Mouse (Mus musculus) embryonic facial prominence, embryonic 14.5 days (tissue): ENCODE results near the gene Abca8a. TPM values are rescaled to one million over a fixed set of nuclear protein-coding genes. Genes with fewer than 3 reads are reported as not detected.
A peak's percentile ranks its signal among the peaks of the same experiment; 100 is the strongest.

Experiments
- ATAC-seq: fragments of 200-750 bp; cut with Nextera tagmentation; 2 replicates; pipeline ENCODE4 v1.8.0; 2017; ENCODE audit warnings: low read depth, moderate number of reproducible peaks, moderate TSS enrichment
- DNase-seq: peaks from one replicate; pipeline ENCODE4 v3.0.0-alpha.2; 2015; ENCODE audit warnings: low spot score
- H3K27ac ChIP-seq: fragments of 300-500 bp; sonication (generic); replicated peaks from 2 replicates; pipeline ENCODE4 v1.5.1; 2014; ENCODE audit warnings: low read depth, mild to moderate bottlenecking, low read length, moderate library complexity
- H3K27me3 ChIP-seq: fragments of 300-500 bp; sonication (generic); replicated peaks from 2 replicates; pipeline ENCODE4 v1.6.1; 2014; ENCODE audit warnings: low read length; ENCODE audit not compliant: control insufficient read depth, insufficient read depth
- H3K36me3 ChIP-seq: fragments of 300-500 bp; sonication (generic); 2 replicates; pipeline ENCODE4 v1.6.1; 2014; ENCODE audit warnings: low read length, mixed read lengths; ENCODE audit not compliant: control insufficient read depth, insufficient read depth
- H3K4me1 ChIP-seq: fragments of 300-500 bp; sonication (generic); 2 replicates; pipeline ENCODE4 v1.6.1; 2014; ENCODE audit warnings: antibody characterized with exemption, low read length; ENCODE audit not compliant: control insufficient read depth, insufficient read depth
- H3K4me2 ChIP-seq: fragments of 300-500 bp; sonication (generic); 2 replicates; pipeline ENCODE4 v1.6.1; 2014; ENCODE audit warnings: low read depth, mild to moderate bottlenecking, low read length, moderate library complexity, mixed read lengths
- H3K4me3 ChIP-seq: fragments of 300-500 bp; sonication (generic); 2 replicates; pipeline ENCODE4 v1.5.1; 2014; ENCODE audit warnings: low read depth, mild to moderate bottlenecking, low read length
- H3K9ac ChIP-seq: fragments of 300-500 bp; sonication (generic); 2 replicates; pipeline ENCODE4 v1.6.1; 2014; ENCODE audit warnings: low read depth, mild to moderate bottlenecking, low read length, moderate library complexity, mixed read lengths
- H3K9me3 ChIP-seq: fragments of 300-500 bp; sonication (generic); 2 replicates; pipeline ENCODE4 v1.6.1; 2016; ENCODE audit warnings: low read length; ENCODE audit not compliant: control insufficient read depth
- WGBS: fragments of 180-500 bp; shearing (Covaris S2); extraction: QIAGEN DNeasy Blood & Tissue Kit; methylation state at CpG from one replicate; pipeline ENCODE4 v1.1.7; 2014; 5-methylcytosine and 5-hydroxymethylcytosine counted together
- polyA plus RNA-seq: library from polyadenylated mRNA; unstranded; fragments of >200 nt; fragmentation: Nextera tagmentation; extraction: Ambion mirVana; gene quantifications from 2 replicates; pipeline ENCODE4 v1.2.1, GENCODE M21; 2014

The Abca8a gene
- polyA plus RNA-seq = 13.1 and 17.9 TPM in 2 replicates

DNA sequence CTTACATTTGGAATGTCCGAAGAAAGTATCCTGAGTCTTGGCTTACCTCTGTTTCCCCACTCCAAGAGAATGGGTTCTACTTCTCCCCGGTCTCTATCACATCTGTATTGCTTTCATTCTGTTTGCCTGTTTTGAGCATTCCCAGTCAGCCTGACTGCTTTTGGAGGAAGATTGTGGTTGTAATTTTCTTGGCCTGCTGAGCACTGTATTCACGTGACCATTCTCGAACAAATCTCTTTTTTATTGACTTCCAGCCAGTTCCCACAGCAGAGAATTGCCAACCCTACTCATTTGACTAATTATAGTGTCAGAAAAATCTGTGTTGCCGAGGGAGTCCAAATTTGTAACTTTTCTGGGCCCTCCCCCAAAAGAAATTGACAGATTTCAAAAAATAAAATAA lies at the start of gene Abca8a:
TSS of gene Abca8a (minus strand) at position 121 of the 400 bp plus-strand sequence.
- 0 out of 2 replicates have a peak, but pooled peaks cover 4% of the 10 kb centered on the region for H3K9me3 ChIP-seq
- H3K9ac ChIP-seq = no peak within 1 kb of the TSS
- peak; percentile 69 for DNase-seq
- 50% methylated on average over 5 of the region's 5 CpGs for WGBS
- H3K4me2 ChIP-seq = peak within 1 kb of the TSS; percentile 25
- H3K4me3 ChIP-seq = no peak within 1 kb of the TSS
- H3K36me3 ChIP-seq = no peaks in the 10 kb centered on the region
- no peak for ATAC-seq
- H3K27ac ChIP-seq = peak within 1 kb of the TSS; percentile 74
- H3K27me3 ChIP-seq = no peaks in the 10 kb centered on the region
- H3K4me1 ChIP-seq = no peaks in the 10 kb centered on the region

DNA sequence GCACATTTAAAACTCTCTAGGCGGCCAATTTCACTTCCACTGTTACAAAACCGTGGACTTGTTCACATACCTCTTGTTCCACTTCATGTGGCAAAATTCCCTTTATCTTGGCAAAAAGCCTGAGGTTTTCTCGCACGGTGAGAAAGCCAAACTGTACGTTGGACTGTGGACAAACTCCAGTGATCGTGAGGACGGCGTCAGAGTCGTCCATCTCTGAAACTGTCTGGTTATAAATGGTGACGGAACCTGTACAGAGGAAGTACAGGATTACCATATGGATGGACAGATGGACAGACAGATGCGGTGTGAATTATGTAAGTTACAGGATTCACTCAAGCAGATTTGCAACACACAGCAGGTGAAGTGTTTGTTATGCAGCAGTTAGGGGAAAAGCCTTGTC lies 49.6 kb upstream of the Abca8a start:
- 80% methylated on average over 11 of the region's 11 CpGs for WGBS
- Histone ChIP-seq H3K36me3 (peaks cover 19% of the 10 kb centered on the region; the same call in 1 of the 2 replicates), H3K4me3 (no peak overlapping the region), H3K4me2 (no peak overlapping the region), H3K4me1 (no peaks in the 10 kb centered on the region), H3K27ac (no peak overlapping the region), H3K9ac (no peak overlapping the region), H3K27me3 (no peaks in the 10 kb centered on the region), H3K9me3 (no peaks in the 10 kb centered on the region)
- ATAC-seq = no peak
- DNase-seq = no peak

DNA sequence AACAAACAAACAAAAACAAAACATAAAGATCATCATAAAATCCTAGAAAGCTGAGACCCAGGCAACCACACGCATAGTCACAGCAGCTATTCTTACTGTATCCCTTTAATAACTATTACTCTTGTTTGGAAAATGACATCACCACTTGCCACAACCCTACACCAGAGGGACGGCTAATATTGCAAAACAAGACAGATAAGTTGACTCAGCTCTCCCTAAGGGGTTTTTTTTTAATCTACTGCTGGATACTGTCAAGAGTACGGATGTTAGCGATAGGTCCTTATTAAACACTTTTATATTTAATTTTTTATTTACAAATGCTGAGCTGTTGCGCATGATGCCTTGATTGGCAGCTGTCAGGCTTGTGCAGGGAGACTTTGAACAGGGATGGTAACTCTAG lies 35.0 kb upstream of the Abca8a start:
- Histone ChIP-seq H3K9ac (no peak overlapping the region), H3K4me3 (no peak overlapping the region), H3K9me3 (no peaks in the 10 kb centered on the region), H3K36me3 (no peaks in the 10 kb centered on the region), H3K27ac (no peak overlapping the region), H3K4me2 (no peak overlapping the region), H3K27me3 (no peaks in the 10 kb centered on the region), H3K4me1 (no peaks in the 10 kb centered on the region)
- 74% methylated on average over 5 of the region's 5 CpGs for WGBS
- ATAC-seq = no peak
- DNase-seq = no peak

DNA sequence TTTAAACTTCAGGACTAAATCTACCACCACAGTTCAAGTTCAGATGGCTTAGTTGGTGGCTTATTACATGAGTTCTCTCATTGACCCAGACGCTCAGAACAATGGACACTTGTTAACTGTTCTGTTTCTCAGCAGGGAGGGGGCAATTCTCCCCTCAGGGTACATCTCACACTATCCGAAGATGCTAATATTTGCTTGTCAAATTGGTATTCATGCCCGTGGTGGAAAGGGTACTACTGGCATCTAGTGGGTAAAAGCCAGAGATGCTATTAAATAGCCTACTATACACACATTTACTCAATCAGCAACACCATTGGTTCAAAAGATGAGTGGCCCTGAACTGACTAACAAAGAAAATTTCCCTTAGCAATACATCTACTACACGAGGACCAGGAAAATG lies 15.4 kb upstream of the Abca8a start:
- Histone ChIP-seq H3K4me2 (no peak overlapping the region), H3K9ac (no peak overlapping the region), H3K4me1 (no peaks in the 10 kb centered on the region), H3K4me3 (no peak overlapping the region), H3K27me3 (no peaks in the 10 kb centered on the region), H3K27ac (no peak overlapping the region), H3K36me3 (no peaks in the 10 kb centered on the region), H3K9me3 (no peaks in the 10 kb centered on the region)
- ATAC-seq (no peak), DNase-seq (peak; percentile 32)
- 54% methylated on average over 4 of the region's 4 CpGs for WGBS

DNA sequence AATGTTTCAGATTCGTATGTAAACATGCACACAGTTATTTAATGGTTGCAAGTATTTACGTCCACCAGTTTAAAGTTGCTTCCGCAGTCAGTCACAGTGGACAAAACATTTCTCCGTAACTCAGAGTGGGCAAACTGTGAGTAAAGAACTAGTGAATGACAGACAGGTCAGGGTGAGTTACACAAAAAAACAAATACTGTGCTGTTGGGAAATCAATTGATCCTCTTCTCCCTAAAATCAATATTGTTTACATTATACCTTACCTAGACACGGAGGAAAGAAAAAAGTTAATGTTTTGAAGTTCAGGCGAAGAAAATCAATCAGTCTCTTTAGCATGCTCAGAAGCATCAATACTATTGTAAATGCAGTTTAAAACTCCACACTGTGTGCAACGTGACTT lies 5.7 kb upstream of the Abca8a start:
- no peak overlapping the region for H3K9ac ChIP-seq
- no peaks in the 10 kb centered on the region for H3K27me3 ChIP-seq
- H3K9me3 ChIP-seq = no peaks in the 10 kb centered on the region
- 81% methylated on average over 7 of the region's 7 CpGs for WGBS
- peaks cover 5% of the 10 kb centered on the region; the same call in 1 of the 2 replicates for H3K36me3 ChIP-seq
- H3K27ac ChIP-seq = no peak overlapping the region
- DNase-seq = no peak
- H3K4me3 ChIP-seq = no peak overlapping the region
- no peaks in the 10 kb centered on the region for H3K4me1 ChIP-seq
- no peak overlapping the region for H3K4me2 ChIP-seq
- ATAC-seq = no peak

DNA sequence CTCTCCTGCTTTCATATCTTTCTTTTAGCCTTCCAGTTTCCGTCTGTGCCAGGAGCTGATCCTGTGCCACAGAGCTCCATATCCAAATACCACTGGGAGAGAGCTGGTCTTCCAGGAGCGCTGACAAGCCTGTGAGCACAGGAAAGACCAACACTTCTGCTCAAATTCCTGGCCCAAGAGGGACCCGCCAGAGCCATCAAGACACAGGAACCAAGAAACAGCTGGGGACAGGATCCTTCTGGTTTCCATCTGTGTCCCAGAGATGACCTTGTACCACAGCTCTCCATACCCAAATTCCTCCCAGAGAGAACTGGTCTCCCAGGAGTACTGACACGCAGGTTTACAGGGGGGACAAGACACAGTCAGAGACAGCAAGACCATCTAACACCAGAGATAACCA lies 3.1 kb upstream of the Abca8a start:
- Histone ChIP-seq H3K36me3 (no peaks in the 10 kb centered on the region; the same call in 1 of the 2 replicates), H3K27me3 (no peaks in the 10 kb centered on the region), H3K4me1 (no peaks in the 10 kb centered on the region), H3K4me3 (no peak overlapping the region), H3K4me2 (no peak overlapping the region), H3K9ac (no peak overlapping the region), H3K9me3 (no peaks in the 10 kb centered on the region), H3K27ac (no peak overlapping the region)
- DNase-seq (no peak), ATAC-seq (no peak)
- 58% methylated on average over 4 of the region's 4 CpGs for WGBS

DNA sequence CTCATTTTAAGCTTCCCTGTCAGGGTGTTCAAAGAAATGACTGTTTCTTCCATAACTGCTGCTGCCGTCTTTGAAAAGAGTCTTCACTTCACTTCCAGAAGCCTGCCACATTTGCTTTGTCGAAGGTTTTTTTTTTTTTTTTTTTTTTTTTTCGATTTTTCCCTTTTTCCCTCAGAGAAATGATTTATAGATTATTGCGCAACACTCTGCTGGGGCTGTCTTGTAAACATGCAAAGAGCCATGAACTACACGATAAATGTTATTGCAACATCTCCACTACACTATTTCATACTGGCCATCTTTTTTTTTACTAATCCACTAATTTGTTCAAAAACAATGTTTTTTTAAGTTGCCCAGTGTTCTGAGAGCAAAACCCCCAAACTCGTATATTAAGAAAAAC lies 1.7 kb upstream of the Abca8a start:
- Histone ChIP-seq H3K9me3 (0 out of 2 replicates have a peak, but pooled peaks cover under 1% of the 10 kb centered on the region), H3K4me2 (no peak overlapping the region), H3K4me3 (no peak overlapping the region), H3K9ac (no peak overlapping the region), H3K4me1 (no peaks in the 10 kb centered on the region), H3K27ac (no peak overlapping the region), H3K27me3 (no peaks in the 10 kb centered on the region), H3K36me3 (no peaks in the 10 kb centered on the region)
- no peak for DNase-seq
- ATAC-seq = no peak
- 70% methylated on average over 6 of the region's 6 CpGs for WGBS

DNA sequence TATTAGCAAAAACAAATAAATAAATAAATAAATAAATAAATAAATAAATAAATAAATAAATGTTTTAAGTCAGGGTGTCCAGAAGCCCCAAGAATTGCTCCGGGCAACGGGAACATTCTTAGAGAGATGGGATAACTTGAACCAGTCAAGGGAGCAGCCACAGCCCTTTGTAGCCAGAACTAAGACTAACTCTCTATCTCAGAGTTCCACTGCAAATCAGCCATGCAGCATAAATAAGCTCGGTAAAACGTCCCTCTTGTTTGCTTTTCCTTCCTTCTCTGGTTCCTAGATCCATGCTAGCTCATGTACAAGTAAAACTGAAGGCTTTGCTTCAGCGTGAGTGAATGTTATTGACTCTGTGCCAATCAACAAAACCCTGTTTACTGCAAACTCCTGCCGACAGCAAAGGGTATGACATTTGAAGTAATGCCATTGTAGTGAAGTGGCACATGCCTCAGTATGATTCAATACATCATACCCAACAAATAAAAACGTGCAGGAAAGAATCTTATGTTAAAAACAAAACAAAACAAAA lies 865 bp downstream of the Abca8a start:
- Histone ChIP-seq H3K4me1 (no peaks in the 10 kb centered on the region), H3K4me2 (peak overlapping the region; percentile 25), H3K27me3 (no peaks in the 10 kb centered on the region), H3K9me3 (0 out of 2 replicates have a peak, but pooled peaks cover 4% of the 10 kb centered on the region), H3K4me3 (no peak overlapping the region), H3K9ac (no peak overlapping the region), H3K36me3 (no peaks in the 10 kb centered on the region), H3K27ac (peak overlapping the region; percentile 74)
- ATAC-seq = no peak
- WGBS = 55% methylated on average over 7 of the region's 7 CpGs
- peak; percentile 26 for DNase-seq

DNA sequence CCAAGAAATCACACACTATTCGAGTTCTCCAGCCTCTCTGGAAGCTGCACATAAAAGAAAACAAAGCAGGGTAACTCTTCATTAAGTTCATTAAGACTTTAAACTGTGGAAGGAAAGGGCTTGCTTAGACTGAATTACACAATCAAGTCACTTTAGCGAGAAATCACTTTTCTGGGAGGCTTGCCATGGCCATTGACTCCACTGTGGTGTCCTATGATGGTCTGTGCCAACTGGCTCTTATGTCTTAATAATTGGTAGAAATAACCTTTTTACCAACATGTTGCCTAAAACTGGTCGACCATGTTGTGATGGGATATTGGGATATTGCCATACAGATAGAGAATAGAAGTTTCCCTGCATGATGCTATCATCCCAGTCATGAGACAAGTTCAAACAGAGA lies 1.5 kb downstream of the Abca8a start:
- 83% methylated on average over 3 of the region's 3 CpGs for WGBS
- Histone ChIP-seq H3K27ac (no peak overlapping the region), H3K9ac (no peak overlapping the region), H3K27me3 (no peaks in the 10 kb centered on the region), H3K4me3 (no peak overlapping the region), H3K4me2 (no peak overlapping the region), H3K9me3 (0 out of 2 replicates have a peak, but pooled peaks cover 4% of the 10 kb centered on the region), H3K36me3 (no peaks in the 10 kb centered on the region), H3K4me1 (no peaks in the 10 kb centered on the region)
- ATAC-seq (no peak), DNase-seq (no peak)
